Mouse (Mus musculus) gastrocnemius, adult 8-10 months (tissue): Measurements from ENCODE around the gene Bco2. TPM values are rescaled to one million over a fixed set of nuclear protein-coding genes. Genes with fewer than 3 reads are reported as not detected.
A peak's percentile ranks its signal among the peaks of the same experiment; 100 is the strongest.

Source experiments
- DNase-seq, 2 experiments: peaks; one replicate each; pipeline ENCODE4 v3.0.0; 2022; ENCODE audit warnings: low spot score in 2 of 2
- total RNA-seq, 4 experiments: library from RNA; stranded (reverse); gene quantifications; 2 replicates each; pipeline ENCODE4 v1.2.4; 2022

The Bco2 gene
- total RNA-seq: under 1 TPM; 0.13 to 0.47 (median 0.44) TPM

DNA sequence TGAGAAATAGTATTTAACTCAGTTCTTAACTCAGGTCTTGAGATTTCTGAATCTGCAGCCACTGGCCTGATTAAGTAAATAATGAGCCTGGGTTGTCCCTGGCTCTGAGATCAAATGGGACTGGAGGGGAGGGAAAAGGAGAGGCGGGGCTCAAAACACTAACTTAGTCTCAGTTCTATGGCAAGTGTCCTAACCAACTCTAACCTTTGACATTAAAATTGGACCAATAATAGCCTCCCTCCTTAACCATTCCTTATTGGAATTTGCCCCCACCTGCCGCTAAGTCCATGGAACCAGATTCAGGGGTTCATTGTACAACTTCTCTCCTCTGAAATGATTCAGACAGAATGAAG is at the start of gene Bco2:
TSS of gene Bco2 (minus strand) at position 88 of the 353 bp plus-strand sequence.
- no peak for DNase-seq

GRCm38 (mm10) chr9:50604338-50604737 is 49.4 kb upstream of the Bco2 start:
- no peak for DNase-seq

- no peak for DNase-seq
Observed at GRCm38 (mm10) chr9:50603998-50604324, 49.0 kb upstream of the Bco2 start.

DNA sequence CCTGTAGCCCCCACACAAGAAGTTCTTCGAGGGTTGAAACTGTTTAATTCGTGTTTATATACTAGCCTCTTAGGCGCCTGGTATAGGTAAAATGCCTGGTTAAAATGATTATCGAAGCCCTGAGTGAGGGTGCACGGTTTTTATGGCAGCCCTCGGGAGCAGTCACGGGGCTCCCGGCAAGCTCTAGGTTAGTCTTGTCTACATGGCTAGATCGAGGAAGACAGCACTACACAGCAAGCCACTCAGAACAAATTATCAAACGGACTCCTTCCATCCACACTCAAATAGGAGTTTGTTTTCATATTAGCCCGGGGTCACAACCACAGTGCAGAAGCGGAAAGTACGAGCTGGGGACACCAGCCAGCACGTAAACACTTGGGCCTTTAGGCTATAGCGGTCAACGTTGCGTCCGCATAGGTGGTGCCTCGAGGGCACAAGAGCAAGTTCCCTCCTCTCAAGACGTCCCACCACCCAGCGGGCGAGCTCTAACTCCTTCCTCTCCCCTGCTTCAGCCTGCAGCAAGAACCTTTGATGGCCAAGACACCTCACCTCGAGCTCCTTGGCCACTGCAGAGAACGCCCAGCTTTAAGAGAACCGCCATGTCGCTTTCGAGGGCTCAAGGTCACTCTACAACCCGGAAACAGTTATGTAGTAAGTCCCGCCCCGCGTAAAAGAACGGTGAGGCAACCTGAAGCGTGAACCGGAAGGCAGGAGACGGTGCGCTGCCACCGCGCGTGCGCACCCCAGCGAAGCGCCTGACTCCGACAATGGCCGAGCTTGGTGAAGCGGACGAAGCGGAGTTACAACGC is 48.4 kb upstream of the Bco2 start, which contains the start of the genes Sdhd and Timm8b:
TSS of gene Sdhd (minus strand) at position 624 of the 809 bp plus-strand sequence.
TSS of gene Timm8b (plus strand) at position 722 of the 809 bp plus-strand sequence.
- DNase-seq: peak; percentile 86 to 91

- DNase-seq: no peak
Observed at GRCm38 (mm10) chr9:50602055-50602845, 47.3 kb upstream of the Bco2 start.

DNA sequence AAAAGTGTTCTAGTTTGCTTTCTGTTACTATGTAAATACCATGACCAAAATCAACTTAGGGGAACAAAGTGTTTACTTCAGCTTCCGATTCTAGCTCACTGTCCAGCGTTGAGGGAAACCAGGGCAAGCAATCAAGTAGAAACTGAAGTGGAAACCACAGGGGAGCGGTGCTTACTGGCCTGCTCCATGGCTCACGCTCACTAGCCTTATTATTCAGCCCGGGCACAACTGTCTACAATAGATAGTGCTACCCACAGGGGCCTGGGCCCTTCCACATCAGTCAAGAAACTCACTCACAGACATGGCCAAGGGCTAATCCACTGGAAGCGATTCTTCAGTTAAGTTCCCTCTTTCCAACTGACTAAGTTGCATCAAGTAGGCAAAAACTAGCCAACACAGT is 46.6 kb upstream of the Bco2 start:
- no peak for DNase-seq

DNA sequence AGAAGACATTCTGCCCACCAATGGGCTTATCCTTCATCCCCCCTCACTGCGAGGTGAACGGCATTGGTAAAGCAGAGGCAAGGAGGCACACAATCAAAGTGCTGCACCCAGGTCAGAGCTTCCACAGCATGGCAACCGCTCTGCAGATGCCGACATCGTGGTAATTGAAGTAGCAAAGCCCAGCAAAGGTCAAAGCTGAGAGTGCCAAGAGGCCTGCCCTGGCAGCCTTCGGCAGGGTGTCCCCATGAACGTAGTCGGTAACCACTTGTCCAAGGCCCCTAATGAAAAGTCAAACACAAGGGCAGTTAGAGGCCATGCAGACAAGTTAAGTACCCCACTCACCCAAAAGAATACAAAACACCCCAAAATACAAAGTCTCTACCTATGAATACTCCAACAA is 42.0 kb upstream of the Bco2 start:
- DNase-seq: peak; percentile 34 to 64

GRCm38 (mm10) chr9:50594794-50595417 is 39.9 kb upstream of the Bco2 start:
- no peak for DNase-seq

DNA sequence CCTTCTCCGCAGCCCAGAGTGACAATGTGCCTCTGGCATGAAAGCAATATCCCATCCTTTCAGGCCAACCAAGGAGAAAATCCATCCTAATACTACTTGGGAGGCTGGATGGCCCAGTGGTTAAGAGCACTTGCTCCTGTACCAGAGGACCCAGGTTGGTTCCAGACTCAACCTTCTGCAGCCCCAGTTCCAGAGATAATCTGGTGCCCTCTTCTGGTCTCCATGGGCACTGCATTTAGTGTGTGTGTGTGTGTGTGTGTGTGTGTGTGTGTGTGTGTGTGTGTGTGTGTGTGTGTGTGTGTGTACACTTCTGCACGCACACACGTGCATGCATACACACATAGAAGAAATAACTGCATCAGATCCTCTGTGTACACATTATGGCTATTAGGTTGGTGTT is 38.6 kb upstream of the Bco2 start:
- no peak for DNase-seq

DNA sequence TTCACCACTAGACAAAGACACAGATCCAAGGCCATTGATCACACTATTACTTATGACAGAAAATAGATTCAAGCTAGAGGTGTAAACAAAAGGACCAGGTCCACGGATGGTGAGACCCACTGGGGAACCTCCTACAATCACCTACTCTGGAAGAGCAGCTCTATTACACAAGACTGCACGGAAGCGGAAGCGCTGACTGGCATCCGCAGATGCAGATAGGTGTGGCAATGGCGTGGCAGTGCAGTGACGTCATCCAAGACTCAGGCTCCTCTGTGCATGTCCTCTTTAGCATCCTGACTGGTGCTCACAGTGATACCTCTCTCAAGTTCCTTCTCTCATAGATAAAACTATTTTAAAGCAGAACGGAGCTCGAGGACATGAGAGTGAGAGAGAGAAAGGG is 38.0 kb upstream of the Bco2 start:
- no peak for DNase-seq

DNA sequence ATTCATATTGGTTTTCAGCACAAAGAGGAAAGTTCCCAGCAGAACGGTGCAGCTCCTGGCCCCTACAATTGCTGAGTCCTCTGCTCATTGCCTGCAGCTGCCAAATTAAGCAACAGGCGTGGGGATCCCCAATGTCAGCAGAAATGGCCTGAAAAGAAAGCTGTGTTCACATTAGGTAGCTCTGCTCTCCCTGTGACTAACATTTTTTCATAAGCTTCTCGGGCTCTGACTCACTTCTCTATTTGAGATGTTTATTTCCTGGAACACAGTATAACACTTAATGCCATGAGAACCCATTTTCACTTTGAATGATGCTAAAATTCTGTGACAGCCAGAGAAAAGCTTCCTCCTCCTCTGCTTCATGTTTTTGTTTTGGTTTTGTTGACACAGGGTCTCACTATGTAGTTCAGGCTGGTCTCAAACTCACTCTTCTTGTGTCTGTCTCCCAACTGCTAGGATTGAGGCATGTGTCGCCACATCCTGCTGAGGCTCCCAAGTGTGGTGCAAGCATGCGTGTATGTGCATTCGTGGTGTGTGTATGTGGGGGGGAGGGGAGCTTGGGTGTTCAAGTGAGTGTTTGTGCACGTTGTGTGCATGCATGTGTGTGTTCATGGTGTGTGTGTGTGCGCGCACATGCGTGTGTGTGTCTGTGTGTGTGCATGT is 36.0 kb upstream of the Bco2 start:
- no peak for DNase-seq

- DNase-seq: no peak
Observed at GRCm38 (mm10) chr9:50586955-50587354, 32.0 kb upstream of the Bco2 start.

GRCm38 (mm10) chr9:50585145-50585818 is 30.3 kb upstream of the Bco2 start:
- DNase-seq: no peak

GRCm38 (mm10) chr9:50580370-50580769 is 25.4 kb upstream of the Bco2 start:
- DNase-seq: no peak

GRCm38 (mm10) chr9:50569599-50570525 is 14.9 kb upstream of the Bco2 start:
- no peak for DNase-seq

- no peak for DNase-seq
Observed at GRCm38 (mm10) chr9:50567881-50568280, 12.9 kb upstream of the Bco2 start.

DNA sequence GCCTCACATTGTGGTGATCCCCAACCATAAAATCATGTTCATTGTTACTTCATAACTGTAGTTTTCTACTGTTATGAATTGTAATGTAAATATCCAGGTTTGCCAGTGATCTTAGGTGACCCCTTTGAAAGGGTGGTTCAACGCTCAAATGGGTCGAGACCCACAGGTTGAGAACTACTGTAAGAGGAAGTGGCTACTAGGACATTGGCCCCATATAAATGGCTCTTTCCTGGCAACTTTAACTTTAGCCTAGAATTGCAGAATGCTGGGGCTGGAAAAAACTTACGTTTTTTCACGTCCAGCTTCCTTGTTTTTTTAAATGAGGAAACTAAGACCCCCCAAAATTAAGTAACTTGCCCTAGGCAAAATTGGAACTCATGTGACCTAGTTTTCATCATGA is 12.4 kb upstream of the Bco2 start:
- no peak for DNase-seq

DNA sequence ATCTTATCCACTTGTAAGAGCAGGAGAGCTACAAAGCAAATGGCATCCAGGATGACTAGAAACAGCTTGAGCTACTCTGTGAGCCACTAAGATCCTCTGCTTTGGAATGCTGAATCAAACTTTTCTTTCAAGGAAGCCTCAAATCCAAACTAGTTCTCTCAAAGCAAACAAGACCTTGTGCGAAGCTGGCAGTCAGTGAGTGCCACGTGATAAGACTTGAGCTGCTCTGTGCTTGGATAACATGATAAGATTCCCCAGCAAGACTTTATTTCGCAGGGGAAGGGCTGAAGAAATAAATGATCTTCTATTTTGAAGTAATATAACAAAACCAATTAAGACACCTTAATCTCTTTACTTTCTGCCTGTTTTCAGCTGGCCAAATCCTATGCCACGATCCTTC is 11.0 kb upstream of the Bco2 start:
- no peak for DNase-seq

GRCm38 (mm10) chr9:50565173-50565572 is 10.2 kb upstream of the Bco2 start:
- DNase-seq: no peak

DNA sequence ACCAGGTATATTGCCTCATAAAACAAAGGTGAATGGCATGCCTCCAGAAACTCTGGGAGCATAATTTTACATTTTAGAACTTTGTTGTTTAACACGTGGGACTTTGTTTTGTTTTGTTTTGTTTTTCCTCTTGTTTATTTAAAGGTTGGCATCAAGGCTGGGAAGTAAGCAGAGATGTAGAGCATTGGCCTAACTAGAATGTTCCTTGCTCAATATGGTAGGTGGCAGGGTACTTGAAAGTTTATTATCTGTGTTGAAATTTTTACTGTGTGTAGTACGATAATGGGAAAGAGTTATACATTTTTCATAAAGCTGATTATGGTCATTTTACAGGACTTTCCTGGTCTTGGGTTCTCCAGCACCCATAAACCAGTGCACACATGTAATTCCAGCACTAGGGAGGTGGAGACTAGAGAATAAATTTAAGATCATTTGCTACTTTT is 7.0 kb upstream of the Bco2 start:
- DNase-seq: no peak
